Mouse (Mus musculus): ENCODE results near the gene Hunk. TPM values are rescaled to one million over a fixed set of nuclear protein-coding genes. Genes with fewer than 3 reads are reported as not detected.

Hunk gene
- total RNA-seq, 2 experiments from 2014 or later = 0.67 to 0.74 TPM

DNA sequence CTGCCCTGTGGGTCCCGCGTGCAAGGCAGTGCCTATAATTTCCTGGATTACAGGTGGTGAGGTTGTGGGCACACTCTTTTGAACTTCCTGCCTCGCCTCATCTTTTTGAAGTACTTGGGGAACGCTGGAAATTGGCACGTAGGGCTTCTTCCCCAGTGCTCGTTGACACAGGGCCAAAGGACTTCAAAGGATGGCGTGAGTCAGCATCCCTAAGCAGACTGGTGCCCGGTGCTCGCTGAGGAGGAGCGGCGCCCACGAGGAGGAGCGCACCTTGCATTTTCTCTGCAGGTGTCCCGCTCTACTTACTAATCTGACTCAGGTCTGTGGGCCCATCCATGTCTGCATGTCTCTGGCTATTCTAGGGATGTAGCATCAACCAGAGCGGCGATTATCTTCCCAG is 4.9 kb downstream of the Hunk start:
- no peak for DNase-seq

DNA sequence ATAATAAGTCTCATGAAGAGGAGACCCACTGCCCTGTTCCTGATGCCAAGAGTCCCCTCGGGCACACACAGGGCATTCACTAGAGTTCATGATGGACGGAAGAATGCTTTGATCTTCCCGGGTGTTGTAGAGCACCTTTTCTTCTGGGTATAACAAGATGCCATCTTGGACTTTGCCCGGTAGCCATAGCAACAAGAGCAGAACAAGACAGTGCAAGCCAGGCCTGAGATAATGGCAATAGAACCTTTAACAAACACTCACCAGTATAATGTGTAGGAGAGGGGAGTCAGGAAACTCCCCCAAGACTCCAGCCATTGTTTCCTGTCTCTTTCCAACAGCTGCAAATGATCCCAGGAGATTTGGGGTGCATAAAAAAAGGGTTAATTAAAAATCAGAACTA is 8.9 kb downstream of the Hunk start:
- no peak for DNase-seq

DNA sequence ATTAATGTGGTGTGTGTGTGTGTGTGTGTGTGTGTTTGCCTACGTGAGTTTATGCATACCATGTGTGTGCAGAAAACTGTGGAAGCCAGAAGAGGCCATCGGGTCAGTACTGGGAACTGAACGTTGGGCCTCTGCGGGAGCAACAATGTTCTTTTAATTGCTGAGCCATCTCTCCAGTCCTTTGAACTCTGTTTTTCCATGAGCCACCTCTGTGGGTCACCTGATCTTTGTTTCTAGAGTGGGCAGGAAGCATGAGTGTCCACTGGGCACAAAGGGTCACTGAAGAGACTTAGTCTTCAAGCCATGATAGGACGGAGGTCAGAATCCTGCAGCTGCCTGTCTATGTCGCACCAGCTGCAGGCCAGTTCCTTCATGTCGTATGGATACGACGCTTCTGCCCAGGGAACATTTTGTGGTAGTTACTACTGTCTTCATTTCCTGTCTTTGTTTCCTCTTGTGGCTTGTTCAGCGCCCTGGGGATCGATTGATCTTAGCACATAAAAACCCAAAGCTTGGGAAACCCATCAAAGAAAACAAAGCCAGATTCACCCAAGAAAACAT is 10.3 kb downstream of the Hunk start:
- no peak for DNase-seq

DNA sequence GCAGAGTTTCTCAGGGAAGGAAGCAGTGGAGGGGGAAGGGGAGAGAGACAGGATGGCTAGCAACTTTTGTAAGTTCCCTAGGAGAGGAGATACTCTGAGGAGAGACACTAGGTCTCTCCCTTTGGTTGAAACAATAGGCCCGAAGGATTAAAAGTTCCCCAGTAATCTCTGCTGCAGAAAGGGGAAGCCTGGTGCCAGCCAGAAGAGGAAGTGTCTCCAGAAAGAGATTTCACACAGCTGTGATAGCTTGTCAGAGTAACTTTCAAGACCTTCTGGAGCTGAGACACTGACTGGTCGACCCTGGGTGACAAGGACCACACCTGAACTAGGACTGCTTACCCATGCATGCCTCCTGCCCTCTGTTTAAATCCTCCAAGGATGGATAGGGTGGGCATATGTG is 11.1 kb downstream of the Hunk start:
- no peak for DNase-seq

DNA sequence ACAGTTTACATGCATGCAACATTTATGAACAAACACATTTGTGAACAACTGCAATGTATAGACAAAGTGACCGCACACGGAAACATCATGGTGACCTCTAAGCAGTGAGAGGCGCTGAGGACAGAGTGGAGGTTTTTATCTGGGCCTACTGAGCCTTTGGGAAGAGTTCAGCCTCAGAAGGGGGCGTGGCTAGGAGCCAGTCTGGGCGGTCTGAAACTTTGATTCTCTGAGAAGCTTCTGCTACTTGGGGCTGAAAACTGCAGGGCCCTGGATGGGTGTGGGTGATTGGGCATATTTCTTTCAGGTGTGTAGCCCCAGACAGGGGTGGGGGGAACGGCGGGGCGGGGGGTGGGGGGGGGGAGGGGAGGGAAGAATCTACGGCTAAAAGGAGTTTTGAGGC is 14.5 kb downstream of the Hunk start:
- no peak for DNase-seq

DNA sequence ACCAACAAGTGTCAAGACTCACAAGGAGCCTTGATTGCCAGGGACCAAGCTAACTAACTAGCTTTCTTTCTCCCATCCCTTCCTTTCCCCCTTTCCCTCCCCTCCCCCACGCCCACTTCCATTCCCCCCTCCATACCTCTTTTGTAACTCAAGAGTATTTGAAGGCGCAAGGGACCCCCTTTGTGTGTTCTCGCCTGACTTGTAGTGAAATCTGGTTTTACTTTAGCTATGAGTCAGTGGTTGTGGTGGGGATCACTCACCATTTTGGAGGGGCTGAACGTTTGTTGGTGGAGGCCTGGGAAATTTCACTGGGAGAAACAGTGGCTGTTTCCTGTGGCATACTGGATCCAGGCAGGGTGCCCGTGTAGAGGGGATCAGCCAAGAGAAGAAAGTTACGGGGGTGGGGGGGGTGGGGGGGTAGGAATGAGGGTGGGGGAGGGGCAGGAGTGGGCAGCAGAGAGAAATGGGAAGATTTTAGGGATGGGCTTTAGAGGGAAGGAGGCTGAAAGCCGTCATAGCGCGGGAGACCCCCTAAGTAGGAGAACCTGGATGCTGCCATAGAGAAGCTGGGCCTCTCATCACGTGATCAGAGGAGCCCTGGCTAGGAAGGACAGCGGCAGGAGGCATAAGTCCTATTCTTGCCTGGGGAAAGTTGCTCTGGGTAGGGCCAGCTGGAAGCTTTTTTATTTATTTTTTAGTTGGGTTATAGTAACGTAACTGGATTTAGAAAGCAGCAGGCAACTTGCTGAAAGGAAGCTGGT is 15.3 kb downstream of the Hunk start:
- no peak for DNase-seq

DNA sequence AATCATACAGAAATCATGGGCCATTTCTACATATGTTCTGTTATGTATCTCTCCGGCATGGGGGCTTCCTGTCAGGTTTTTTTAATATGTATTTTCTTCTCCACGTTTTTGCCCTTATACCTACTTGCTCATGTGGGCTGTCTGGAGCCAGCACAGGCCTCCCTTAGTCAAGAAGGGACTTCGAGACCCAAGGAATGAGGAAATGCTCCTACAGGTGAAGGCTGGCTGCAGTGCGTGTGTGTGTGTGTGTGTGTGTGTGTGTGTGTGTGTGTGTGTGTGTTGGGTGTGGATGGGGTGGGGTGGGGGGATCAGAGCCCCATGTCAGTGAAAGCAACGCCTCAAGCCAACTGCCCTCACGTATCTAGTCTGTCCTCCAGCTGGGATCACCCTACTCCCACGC is 16.5 kb downstream of the Hunk start:
- DNase-seq = no peak

DNA sequence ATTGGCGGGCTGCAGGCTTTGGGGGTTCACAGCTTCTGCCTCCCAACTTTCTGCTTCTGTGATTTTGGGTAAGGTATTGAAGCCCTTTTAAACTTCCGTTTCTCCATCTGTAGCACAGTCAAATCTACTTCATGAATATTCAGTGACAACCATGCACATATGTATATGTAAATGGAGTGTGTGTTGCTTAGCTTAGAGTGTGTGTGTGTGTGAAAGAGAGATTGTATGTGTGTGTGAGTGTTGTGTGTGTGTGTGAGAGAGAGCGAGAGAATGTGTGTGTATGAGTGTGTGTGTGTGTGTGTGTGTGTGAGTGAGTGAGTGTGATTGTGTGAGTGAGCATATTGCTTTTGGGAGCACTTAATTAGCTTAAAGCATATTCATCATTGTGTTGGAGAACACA is 19.4 kb downstream of the Hunk start:
- DNase-seq = no peak

DNA sequence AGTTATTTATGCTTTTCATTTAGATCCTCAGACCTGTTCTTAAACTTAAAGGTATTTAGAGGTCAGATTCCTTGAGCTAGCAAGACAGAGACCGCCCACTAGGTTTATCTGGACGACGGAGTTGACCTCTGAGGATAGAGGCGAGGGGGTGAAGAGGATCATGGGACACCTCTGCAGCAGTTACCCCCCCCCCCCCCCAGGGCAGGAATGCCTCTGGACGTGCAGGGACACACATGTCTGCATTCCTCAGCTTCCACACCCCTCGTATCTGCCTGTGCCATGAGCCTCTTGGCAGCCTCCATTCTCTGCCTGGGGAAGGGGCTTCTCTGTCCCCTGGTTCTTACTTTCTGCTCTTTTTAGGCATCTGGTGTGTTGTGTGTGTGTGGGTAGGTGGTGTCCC is 19.8 kb downstream of the Hunk start:
- DNase-seq = no peak

DNA sequence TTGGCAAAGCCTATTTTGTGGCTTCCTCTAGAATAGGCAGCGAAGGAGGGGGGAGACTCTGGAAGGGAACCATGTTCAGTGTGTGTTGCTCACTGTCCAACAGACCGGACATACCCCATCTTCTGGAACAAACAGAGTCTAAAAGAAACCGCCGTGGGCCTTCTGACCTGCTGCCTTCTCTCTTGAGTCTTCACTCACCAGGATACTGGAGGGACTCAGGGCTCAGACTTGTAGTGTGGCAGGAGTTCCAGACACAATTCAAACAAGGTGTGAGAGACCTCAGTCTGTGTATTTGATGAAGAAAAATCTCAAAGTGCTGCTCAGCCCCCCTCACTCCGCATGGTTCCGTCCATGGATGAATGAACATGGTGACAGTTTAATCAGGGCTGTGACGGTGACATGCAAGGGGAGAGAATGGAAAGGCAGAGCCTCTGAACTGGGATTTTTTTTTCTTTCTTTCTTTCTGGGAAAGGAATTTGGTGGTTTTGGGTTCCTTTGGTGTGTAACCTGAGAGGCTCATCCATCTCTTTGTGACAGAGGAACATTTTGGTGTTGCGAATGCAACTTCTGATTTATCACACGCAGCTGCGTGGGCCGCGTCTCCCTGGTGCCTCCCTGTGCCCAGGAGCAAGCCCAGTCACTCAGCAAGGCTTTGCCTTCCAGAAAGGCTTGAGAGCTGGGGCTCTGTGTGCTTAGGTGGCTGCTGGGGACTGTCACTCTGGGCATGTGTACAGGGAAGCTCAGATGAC is 21.9 kb downstream of the Hunk start:
- no peak for DNase-seq

DNA sequence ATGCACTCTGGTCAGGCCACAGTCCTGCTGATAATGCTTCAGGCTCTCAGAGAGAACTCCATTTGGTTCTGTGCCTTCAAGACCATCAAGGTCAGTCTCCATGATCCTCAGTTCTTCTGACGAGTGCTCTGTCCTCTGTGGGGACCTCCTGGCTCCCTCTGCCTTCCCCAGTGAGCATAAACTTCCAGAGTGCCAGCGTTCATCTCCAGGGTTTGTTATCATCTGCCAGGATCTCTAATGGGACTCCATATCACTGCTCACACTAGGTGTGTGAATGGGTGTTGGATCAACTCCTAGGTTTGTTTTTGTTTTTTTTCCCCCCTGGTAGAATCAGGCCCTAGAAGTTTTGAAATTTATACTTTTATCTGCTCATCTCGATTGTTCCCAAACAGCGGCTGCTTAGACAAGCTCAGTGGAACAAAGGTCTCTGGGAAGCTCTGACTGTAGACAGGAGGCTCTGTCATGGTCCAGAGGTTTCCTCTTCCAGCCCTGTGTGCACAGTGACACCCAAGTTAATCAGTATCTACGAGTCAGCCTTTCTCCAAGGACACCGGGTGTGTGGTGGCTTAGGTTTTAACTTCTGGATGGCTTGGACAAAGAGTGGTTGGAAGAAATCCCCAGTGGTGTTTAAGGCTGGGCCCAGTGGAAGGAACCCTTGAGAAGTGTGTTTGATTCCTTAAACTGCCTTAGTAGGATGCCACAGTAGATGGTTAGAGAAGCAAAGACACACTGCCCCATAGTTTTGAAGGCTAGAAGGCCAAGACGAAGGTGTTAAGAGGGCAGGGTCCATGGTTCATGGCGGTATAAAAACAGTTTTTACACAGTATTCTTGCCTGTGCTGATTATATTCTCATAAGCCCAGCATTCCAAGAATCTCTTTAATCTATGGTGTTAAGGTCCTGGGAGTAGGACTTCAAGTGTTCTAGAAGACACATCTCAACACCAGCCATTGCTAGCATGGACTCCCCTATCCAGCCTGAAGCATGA is 26.6 kb downstream of the Hunk start:
- no peak for DNase-seq

DNA sequence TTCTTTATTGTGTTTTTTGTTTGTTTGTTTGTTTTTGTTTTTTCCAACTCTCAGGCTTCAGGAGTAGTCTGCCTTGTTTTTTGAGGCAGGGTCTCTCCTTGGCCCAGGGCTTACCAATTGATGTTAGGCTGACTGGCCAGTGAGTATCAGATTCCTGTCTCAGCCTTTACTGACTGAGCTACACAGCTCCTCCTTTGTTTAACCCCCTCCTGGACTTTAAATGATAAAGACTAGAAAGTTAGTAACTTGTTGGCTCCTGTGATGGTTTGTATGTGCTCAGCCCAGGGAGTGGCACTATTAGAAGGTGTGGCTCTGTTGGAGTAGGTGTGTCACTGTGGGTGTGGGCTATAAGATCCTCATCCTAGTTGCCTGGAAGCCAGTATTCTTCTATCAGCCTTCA is 30.8 kb downstream of the Hunk start:
- no peak for DNase-seq

DNA sequence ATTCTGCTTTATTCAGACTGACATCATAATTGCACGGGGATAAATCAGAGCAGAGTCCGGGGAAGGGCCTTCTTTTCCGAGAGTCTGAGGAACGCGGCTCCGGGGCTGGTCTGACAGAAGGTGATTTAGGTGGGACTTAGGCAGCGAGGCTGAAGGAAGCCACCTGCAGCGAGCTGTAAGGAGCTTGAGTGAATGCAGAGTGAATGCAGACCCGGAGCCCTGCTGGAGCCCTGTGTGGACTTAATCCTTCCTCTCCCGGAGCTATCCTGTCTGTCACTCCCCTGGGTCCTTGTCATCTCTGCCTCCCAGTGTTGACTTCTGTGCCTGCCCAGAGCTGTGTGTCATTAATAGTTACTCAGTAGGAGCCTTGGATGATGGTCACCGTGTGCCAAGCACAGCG is 32.8 kb downstream of the Hunk start:
- DNase-seq = no peak

DNA sequence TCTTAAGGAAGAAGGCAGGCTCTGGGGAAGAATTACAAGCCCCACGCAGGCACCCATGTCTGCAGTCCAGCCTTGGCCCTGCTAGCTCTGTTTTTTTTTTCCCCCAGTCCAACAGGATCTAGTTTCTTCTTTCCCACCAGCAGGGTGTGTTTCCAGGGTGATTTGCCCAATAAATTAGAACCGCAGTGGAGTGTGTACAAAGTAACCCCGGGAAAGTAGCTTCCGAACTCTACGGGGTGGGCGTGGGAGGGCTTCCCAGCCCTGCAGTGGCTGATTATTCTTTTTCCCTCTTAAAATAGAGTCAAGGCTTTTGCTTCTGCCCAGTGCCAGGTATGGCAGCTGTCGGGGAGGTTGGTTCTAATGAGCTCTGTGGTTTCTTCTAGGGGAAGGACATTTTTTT is 35.3 kb downstream of the Hunk start:
- no peak for DNase-seq

DNA sequence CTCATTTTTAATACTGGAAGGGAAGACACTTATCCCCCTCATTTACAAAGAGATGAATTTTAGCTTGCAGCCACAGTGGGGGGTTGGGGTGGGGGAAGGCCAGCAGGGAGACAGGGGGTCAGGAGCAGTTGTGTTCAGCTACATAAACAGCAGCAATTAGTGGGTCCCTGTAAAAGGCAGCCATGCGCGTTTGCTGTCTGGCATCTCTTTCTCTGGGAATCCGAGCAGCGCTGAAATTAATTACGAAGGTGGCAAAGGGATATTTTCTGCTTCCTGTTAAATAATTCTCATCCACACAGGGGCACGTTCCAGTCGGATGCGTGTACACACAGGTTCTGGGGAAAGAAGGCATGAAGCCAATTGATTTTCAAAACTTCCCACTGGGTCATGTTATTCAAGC is 35.7 kb downstream of the Hunk start:
- DNase-seq = no peak

DNA sequence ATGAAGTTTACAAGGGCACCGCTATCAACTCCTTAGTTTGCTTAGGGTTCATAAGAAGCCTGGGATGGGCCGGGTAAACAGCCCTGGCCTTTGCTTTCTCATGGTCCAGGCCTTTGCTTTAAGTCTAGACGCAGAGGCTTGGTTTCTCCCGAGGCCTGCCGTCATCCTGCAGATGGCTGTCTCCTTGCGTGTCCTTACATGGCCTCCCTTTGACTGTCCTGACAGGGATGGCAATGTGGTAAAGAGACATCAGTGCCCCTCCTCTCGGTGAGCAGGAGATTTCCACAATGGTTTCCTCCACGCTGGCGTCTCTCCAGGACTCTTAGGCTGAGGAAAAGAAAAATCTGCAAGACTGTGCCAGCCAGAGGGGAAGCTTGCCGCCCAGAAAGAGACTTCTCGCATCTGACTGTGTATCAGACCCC is 36.3 kb downstream of the Hunk start:
- no peak for DNase-seq

DNA sequence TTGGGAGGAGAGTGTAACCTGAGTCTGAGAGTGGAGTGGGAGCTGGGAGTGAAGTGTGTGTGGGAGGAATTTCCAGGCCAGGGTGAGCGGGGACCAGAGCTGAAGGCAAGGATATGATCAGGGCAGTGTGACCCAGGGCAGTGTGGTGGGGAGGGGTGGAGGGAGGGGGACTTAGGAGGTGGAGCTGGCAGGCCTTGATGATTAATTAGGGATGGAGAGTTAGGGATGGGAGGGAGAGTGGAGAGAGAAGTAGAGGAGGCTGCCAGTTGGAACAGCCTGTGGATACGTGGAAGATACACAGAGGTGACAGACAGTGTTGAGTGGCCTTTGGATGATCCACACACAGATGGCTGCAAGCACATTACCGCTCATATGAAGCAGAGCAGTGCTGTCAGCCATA is 38.1 kb downstream of the Hunk start:
- DNase-seq = no peak

DNA sequence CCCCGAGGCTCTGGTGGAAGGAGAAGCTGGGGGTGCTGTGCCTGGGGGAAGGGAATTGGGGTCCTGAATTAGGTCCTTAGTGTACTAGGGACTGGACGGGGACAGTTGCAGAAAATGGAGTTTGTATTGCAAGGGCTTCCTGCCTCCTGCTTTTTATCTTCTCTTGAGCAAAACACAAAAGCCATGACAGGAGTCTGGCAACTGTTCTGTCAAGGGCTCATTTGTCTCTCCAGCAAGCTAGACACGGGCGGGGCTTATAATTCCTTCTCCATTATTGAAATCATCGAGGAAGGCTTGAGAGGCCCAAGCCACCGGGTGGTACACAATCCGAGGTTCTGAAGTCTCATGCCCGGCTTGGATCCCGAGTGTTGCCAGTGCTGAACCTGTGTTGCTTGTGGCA is 38.6 kb downstream of the Hunk start:
- DNase-seq = no peak

DNA sequence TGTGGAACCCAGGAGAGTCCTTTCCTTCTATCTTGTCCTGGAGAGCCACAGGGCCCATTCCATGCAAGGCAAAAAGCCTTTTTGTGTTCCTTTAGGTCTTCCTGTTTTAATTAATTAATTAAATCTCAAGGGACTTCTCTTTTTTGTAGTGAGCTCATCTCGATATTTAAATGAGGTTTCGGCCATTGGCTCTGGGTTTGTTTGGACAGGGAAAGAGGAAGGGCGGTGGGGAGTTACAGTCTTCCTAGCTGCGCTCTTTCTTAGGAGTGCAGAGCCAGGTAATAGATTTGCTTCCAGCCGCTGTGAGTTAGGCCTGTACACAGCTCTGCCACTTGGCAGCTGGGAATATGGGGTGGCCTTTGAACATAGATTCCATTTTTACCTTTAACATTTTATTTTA is 40.4 kb downstream of the Hunk start:
- DNase-seq = no peak

DNA sequence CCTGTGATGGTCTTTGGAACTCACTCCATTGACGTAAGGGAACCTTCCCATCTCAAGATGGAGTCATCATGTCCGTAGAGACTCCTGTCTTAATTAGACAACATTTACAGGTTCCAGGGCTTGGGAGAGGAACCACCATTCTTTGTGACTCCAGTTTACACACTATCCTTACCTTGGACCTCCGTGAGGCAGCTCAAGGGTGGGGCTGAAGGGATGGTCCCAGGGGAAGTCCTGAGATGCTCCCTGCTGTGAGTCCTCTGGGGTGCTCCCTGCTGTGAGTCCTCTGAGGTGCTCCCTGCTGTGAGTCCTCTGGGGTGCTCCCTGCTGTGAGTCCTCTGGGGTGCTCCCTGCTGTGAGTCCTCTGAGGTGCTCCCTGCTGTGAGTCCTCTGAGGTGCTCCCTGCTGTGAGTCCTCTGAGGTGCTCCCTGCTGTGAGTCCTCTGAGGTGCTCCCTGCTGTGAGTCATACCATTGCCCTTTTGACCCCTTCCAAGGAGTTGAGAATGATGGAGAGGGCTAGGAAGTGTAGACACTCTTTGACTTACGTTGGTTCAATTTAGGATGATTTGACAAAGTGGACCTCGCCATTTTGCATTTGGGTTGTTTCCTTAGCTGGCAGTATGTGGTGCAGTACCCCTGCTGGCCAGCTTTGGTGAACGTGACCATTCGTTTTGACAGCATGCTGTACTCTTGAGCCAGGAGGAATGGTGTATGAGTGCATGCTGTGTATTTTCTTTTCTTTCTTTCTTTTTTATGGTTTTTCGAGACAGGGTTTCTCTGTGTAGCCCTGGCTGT is 42.2 kb downstream of the Hunk start:
- no peak for DNase-seq

DNA sequence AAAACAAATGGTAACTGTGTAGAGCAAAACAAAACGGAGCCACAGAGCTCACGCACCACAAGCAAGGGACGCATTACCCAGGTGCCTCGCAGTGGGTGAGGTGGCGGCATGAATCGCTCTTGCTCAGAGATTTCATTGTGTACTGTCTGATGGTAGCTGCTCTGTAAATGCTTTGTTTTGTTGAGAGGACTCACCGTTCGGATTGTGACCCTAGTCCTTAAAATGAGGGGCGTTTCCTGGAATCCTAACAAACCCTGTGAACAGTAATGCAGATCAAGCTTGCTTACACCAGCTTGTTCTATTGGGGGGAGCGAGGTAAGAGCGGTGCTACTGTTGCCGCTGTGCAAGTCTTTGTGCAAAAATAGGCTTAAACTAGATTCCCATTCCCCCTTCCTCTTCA is 47.7 kb downstream of the Hunk start:
- no peak for DNase-seq

DNA sequence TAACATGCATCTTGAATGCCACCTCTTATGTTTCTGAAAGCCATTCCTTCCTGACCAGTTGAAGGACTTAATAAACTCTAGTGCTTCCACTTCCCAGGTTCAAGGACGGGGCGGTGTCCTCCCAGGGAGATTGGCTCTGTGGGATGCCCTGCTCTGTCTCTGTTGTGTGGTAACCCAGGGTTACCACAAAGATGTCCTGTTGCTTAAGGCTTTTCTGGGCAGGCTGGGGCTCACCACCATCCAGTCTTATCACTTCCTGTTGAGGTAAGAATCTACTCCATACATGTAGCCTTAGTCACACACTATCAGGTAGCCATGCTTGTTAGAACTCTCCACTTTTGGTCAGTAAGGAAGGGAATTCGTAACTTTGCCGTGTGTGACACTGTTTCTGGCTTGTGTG is 49.4 kb downstream of the Hunk start:
- no peak for DNase-seq
